Mouse (Mus musculus): ENCODE results near the gene Xirp1. TPM values are rescaled to one million over a fixed set of nuclear protein-coding genes. Genes with fewer than 3 reads are reported as not detected.

Gene Xirp1
- total and polyA plus RNA-seq, 3 experiments, result not detected

GRCm38 (mm10) chr9:120011533-120011932 lies 11.9 kb downstream of the Xirp1 start (continued):
- peak; percentile 20; the same call in 1 of the 2 replicates for TF ChIP-seq ZC3H11A (IDR thresholded peaks at IDR 0.05; ENCODE audit: low read depth, low read length)
- TF ChIP-seq CHD2 (IDR thresholded peaks at IDR 0.05; ENCODE audit: low read length), result no peak
- TF ChIP-seq JUND (IDR thresholded peaks at IDR 0.05; ENCODE audit: low read depth, low read length), result no peak
- peak; percentile 31 to 50 (median 36) for TF ChIP-seq CTCF (IDR thresholded peaks at IDR 0.05 in 2 of 3, conservative IDR thresholded peaks at IDR 0.05 in 1 of 3; ENCODE audit: control insufficient read depth in 1 of 3, insufficient read depth in 1 of 3, low read depth in 2 of 3, low read length in 3 of 3, poor library complexity in 1 of 3, severe bottlenecking in 1 of 3)
- TF ChIP-seq UBTF (IDR thresholded peaks at IDR 0.05; ENCODE audit: borderline replicate concordance, insufficient read depth, low read depth, low read length), result no peak
- no peak for TF ChIP-seq MAFK (IDR thresholded peaks at IDR 0.05; ENCODE audit: borderline replicate concordance, low read depth, low read length)
- TF ChIP-seq ETS1 (IDR thresholded peaks at IDR 0.05; ENCODE audit: low read depth, low read length), result no peak

- TF ChIP-seq ELF1 (IDR thresholded peaks at IDR 0.05; ENCODE audit: low read depth, low read length), result peak; percentile 63
- 0 out of 2 replicates have a peak, but pooled peaks have one; percentile 23 for TF ChIP-seq TCF12 (IDR thresholded peaks at IDR 0.05; ENCODE audit: low read depth, low read length)
- no peak for TF ChIP-seq ZC3H11A (IDR thresholded peaks at IDR 0.05; ENCODE audit: low read depth, low read length)
- no peak for TF ChIP-seq RAD21 (IDR thresholded peaks at IDR 0.05; ENCODE audit: low read depth, low read length)
- TF ChIP-seq MYC (IDR thresholded peaks at IDR 0.05; ENCODE audit: low read depth, low read length), result no peak
- TF ChIP-seq UBTF (IDR thresholded peaks at IDR 0.05; ENCODE audit: borderline replicate concordance, insufficient read depth, low read depth, low read length), result no peak
- peak; percentile 53 for TF ChIP-seq NRF1 (IDR thresholded peaks at IDR 0.05; ENCODE audit: insufficient read depth, low read depth, low read length, poor library complexity, severe bottlenecking)
- no peak for TF ChIP-seq KAT2A (conservative IDR thresholded peaks at IDR 0.05; ENCODE audit: low read depth, low read length)
- no peak for TF ChIP-seq MXI1 (IDR thresholded peaks at IDR 0.05; ENCODE audit: low read depth, low read length)
- no peak for TF ChIP-seq TBP (IDR thresholded peaks at IDR 0.05; ENCODE audit: low read depth, low read length)
- TF ChIP-seq ETS1 (IDR thresholded peaks at IDR 0.05; ENCODE audit: low read depth, low read length), result 0 out of 2 replicates have a peak, but pooled peaks have one; percentile 16
- Histone ChIP-seq H3K79me2 (ENCODE audit: control insufficient read depth, insufficient read depth, low read length, poor library complexity) (no peaks in the 10 kb centered on the region), H3K4me1 (ENCODE audit: control insufficient read depth in 1 of 2, insufficient read depth in 2 of 2, low read length in 2 of 2) (peaks cover 0 to 3% of the 10 kb centered on the region in 2 experiments; a peak in 2 of 4 replicates), H3K9ac (ENCODE audit: control insufficient read depth, low read depth, low read length, poor library complexity, severe bottlenecking) (no peak overlapping the region), H3K36me3 (ENCODE audit: control insufficient read depth in 1 of 2, insufficient read depth in 2 of 2, low read length in 2 of 2) (peaks cover 0 to 6% of the 10 kb centered on the region in 2 experiments; a peak in 2 of 4 replicates), H3K4me3 (ENCODE audit: control insufficient read depth in 1 of 2, insufficient read depth in 1 of 2, low read depth in 2 of 2, low read length in 2 of 2) (peak overlapping the region in 1 of 2 experiments; percentile 24; a peak in 1 of 4 replicates), H3K27ac (ENCODE audit: control insufficient read depth, low read depth, low read length) (no peak overlapping the region), H3K27me3 (ENCODE audit: control insufficient read depth in 1 of 2, insufficient read depth in 2 of 2, low read length in 2 of 2) (peaks cover 0 to 1% of the 10 kb centered on the region in 2 experiments; a peak in 1 of 4 replicates), H3K9me3 (replicated peaks; ENCODE audit: insufficient read depth, low read length) (no peaks in the 10 kb centered on the region)
- peak; percentile 89 for DNase-seq (ENCODE audit: low read depth, low spot score)
Measured at GRCm38 (mm10) chr9:120010781-120011511, 12.5 kb downstream of the Xirp1 start.

- Histone ChIP-seq H3K27me3 (ENCODE audit: control insufficient read depth in 1 of 2, insufficient read depth in 2 of 2, low read length in 2 of 2) (peaks cover 0 to 1% of the 10 kb centered on the region in 2 experiments; a peak in 1 of 4 replicates), H3K9me3 (replicated peaks; ENCODE audit: insufficient read depth, low read length) (no peaks in the 10 kb centered on the region), H3K27ac (ENCODE audit: control insufficient read depth, low read depth, low read length) (no peak overlapping the region), H3K4me3 (ENCODE audit: control insufficient read depth in 1 of 2, insufficient read depth in 1 of 2, low read depth in 2 of 2, low read length in 2 of 2) (no peak overlapping the region), H3K36me3 (ENCODE audit: control insufficient read depth in 1 of 2, insufficient read depth in 2 of 2, low read length in 2 of 2) (peaks cover 0 to 6% of the 10 kb centered on the region in 2 experiments; a peak in 2 of 4 replicates), H3K4me1 (ENCODE audit: control insufficient read depth in 1 of 2, insufficient read depth in 2 of 2, low read length in 2 of 2) (peaks cover 0 to 3% of the 10 kb centered on the region in 2 experiments; a peak in 2 of 4 replicates), H3K79me2 (ENCODE audit: control insufficient read depth, insufficient read depth, low read length, poor library complexity) (no peaks in the 10 kb centered on the region), H3K9ac (ENCODE audit: control insufficient read depth, low read depth, low read length, poor library complexity, severe bottlenecking) (no peak overlapping the region)
- TF ChIP-seq MYC (IDR thresholded peaks at IDR 0.05; ENCODE audit: low read depth, low read length) (no peak), NRF1 (IDR thresholded peaks at IDR 0.05; ENCODE audit: insufficient read depth, low read depth, low read length, poor library complexity, severe bottlenecking) (no peak), POLR2A (IDR thresholded peaks at IDR 0.05; ENCODE audit: control insufficient read depth in 1 of 2, insufficient read depth in 1 of 2, low read depth in 1 of 2, low read length in 2 of 2, poor library complexity in 1 of 2) (no peak), ETS1 (IDR thresholded peaks at IDR 0.05; ENCODE audit: low read depth, low read length) (no peak), SMC3 (IDR thresholded peaks at IDR 0.05; ENCODE audit: low read depth, low read length) (no peak), ZMIZ1 (IDR thresholded peaks at IDR 0.05; ENCODE audit: low read depth, low read length) (no peak), ZNF384 (IDR thresholded peaks at IDR 0.05; ENCODE audit: low read depth, low read length) (no peak), POLR2AphosphoS5 (IDR thresholded peaks at IDR 0.05; ENCODE audit: borderline replicate concordance, low read depth, low read length) (no peak), CHD2 (IDR thresholded peaks at IDR 0.05; ENCODE audit: low read length) (no peak), CTCF (IDR thresholded peaks at IDR 0.05 in 2 of 3, conservative IDR thresholded peaks at IDR 0.05 in 1 of 3; ENCODE audit: control insufficient read depth in 1 of 3, insufficient read depth in 1 of 3, low read depth in 2 of 3, low read length in 3 of 3, poor library complexity in 1 of 3, severe bottlenecking in 1 of 3) (no peak), MXI1 (IDR thresholded peaks at IDR 0.05; ENCODE audit: low read depth, low read length) (no peak), HCFC1 (IDR thresholded peaks at IDR 0.05; ENCODE audit: low read depth, low read length) (no peak), KAT2A (conservative IDR thresholded peaks at IDR 0.05; ENCODE audit: low read depth, low read length) (no peak), ELF1 (IDR thresholded peaks at IDR 0.05; ENCODE audit: low read depth, low read length) (no peak), MYB (IDR thresholded peaks at IDR 0.05; ENCODE audit: low read depth, low read length) (no peak), MAX (IDR thresholded peaks at IDR 0.05; ENCODE audit: low read length) (no peak), SIN3A (IDR thresholded peaks at IDR 0.05; ENCODE audit: low read length) (no peak), NELFE (IDR thresholded peaks at IDR 0.05; ENCODE audit: low read depth, low read length) (no peak)
- DNase-seq (ENCODE audit: low read depth, low spot score), result no peak
Measured at GRCm38 (mm10) chr9:120009871-120010270, 13.5 kb downstream of the Xirp1 start.
